Mouse (Mus musculus) central nervous system, embryonic 14 days (tissue): ENCODE data around the gene Nlrp1a. TPM values are rescaled to one million over a fixed set of nuclear protein-coding genes. Genes with fewer than 3 reads are reported as not detected.

Experiments
- polyA plus RNA-seq: library from polyadenylated mRNA; depleted of rRNA; stranded (reverse); fragments of >200 nt; gene quantifications from 2 replicates; pipeline ENCODE4 v1.2.3, GENCODE M21; 2012; rRNA removed

Nlrp1a gene
- polyA plus RNA-seq: 0.03 and 0.06 TPM in 2 replicates

GRCm38 (mm10) chr11:71144661-71145060 lies at the start of gene Nlrp1a:
Gene Nlrp1a, minus strand, starts transcription at chr11:71144704.

Other genes starting within 250 kb of the Nlrp1a start
- 126 and 140 TPM in 2 replicates for gene Nup88, start 174.7 kb downstream of the Nlrp1a start, polyA plus RNA-seq
- gene Rpain, start 174.5 kb downstream of the Nlrp1a start, polyA plus RNA-seq: 72.1 and 78.0 TPM in 2 replicates
- gene C1qbp, start 161.7 kb downstream of the Nlrp1a start, polyA plus RNA-seq: 130 and 138 TPM in 2 replicates
- gene Dhx33, start 140.3 kb downstream of the Nlrp1a start, polyA plus RNA-seq: 25.6 and 26.6 TPM in 2 replicates
- gene Mis12, start 125.1 kb downstream of the Nlrp1a start, polyA plus RNA-seq: 24.5 and 25.0 TPM in 2 replicates
- 23.7 and 23.9 TPM in 2 replicates for gene Derl2, start 124.9 kb downstream of the Nlrp1a start, polyA plus RNA-seq
- gene 6330403K07Rik, start 111.2 kb downstream of the Nlrp1a start, polyA plus RNA-seq: 405 and 446 TPM in 2 replicates
- 0.11 and 0.15 TPM in 2 replicates for gene Nlrp1b, start 86.0 kb upstream of the Nlrp1a start, polyA plus RNA-seq